Mouse (Mus musculus) kidney, embryonic 16.5 days (tissue): ENCODE measurements around the gene Carns1. TPM values are rescaled to one million over a fixed set of nuclear protein-coding genes. Genes with fewer than 3 reads are reported as not detected.

Source experiments
- ATAC-seq: fragments of 200-750 bp; cut with Nextera tagmentation; 2 replicates; pipeline ENCODE4 v1.8.0; 2017; ENCODE audit warnings: moderate TSS enrichment; ENCODE audit not compliant: low FRiP score, low TSS enrichment
- H3K27ac ChIP-seq: fragments of 300-500 bp; sonication (generic); 2 replicates; pipeline ENCODE4 v1.5.1; 2014; ENCODE audit warnings: low read length
- H3K27me3 ChIP-seq: fragments of 300-500 bp; sonication (generic); 2 replicates; pipeline ENCODE4 v1.6.1; 2014; ENCODE audit warnings: low read length, control low read depth, mixed read lengths; ENCODE audit not compliant: insufficient read depth
- H3K36me3 ChIP-seq: fragments of 300-500 bp; sonication (generic); 2 replicates; pipeline ENCODE4 v1.6.1; 2014; ENCODE audit warnings: low read length, control low read depth, mixed read lengths; ENCODE audit not compliant: insufficient read depth
- H3K4me1 ChIP-seq: fragments of 300-500 bp; sonication (generic); 2 replicates; pipeline ENCODE4 v1.6.1; 2014; ENCODE audit warnings: low read length, control low read depth, mixed read lengths; ENCODE audit not compliant: insufficient read depth
- H3K4me2 ChIP-seq: fragments of 300-500 bp; sonication (generic); replicated peaks from 2 replicates; pipeline ENCODE4 v1.6.1; 2014; ENCODE audit warnings: low read depth, low read length
- H3K4me3 ChIP-seq: fragments of 300-500 bp; sonication (generic); 2 replicates; pipeline ENCODE4 v1.5.1; 2014; ENCODE audit warnings: mild to moderate bottlenecking, low read length
- H3K9ac ChIP-seq: fragments of 300-500 bp; sonication (generic); replicated peaks from 2 replicates; pipeline ENCODE4 v1.6.1; 2014; ENCODE audit warnings: low read length
- H3K9me3 ChIP-seq: fragments of 300-500 bp; sonication (generic); 2 replicates; pipeline ENCODE4 v1.6.1; 2016; ENCODE audit warnings: low read length, control low read depth
- WGBS: fragments of 180-500 bp; shearing (Covaris S2); extraction: QIAGEN DNeasy Blood & Tissue Kit; methylation state at CpG from one replicate; pipeline ENCODE4 v1.1.7; 2014; 5-methylcytosine and 5-hydroxymethylcytosine counted together
- polyA plus RNA-seq: library from polyadenylated mRNA; unstranded; fragments of >200 nt; fragmentation: Nextera tagmentation; extraction: Ambion mirVana; gene quantifications from 2 replicates; pipeline ENCODE4 v1.2.1, GENCODE M21; 2015

Carns1 gene
- polyA plus RNA-seq, 1 experiment from 2014 or later = 2.9 TPM

- H3K27ac ChIP-seq = peak overlapping the region; percentile 54; the same call in 1 of the 2 replicates
- 0 out of 2 replicates have a peak, but pooled peaks have one; percentile 21 for ATAC-seq
Observed at GRCm38 (mm10) chr19:4163543-4163887, 11.8 kb downstream of the Carns1 start.

GRCm38 (mm10) chr19:4162646-4163542, 12.4 kb downstream of the Carns1 start, which contains the start of gene Rps6kb2:
Rps6kb2 (minus strand) TSS chr19:4163354.
- WGBS = 5% methylated on average over 42 of the region's 42 CpGs
- ATAC-seq = peak; percentile 85
- peak within 1 kb of the TSS; percentile 54; the same call in 1 of the 2 replicates for H3K27ac ChIP-seq
- H3K4me3 ChIP-seq = peak within 1 kb of the TSS; percentile 73
- peak within 1 kb of the TSS; percentile 80 for H3K9ac ChIP-seq
- H3K27me3 ChIP-seq = no peaks in the 10 kb centered on the region
- no peaks in the 10 kb centered on the region for H3K9me3 ChIP-seq
- H3K4me2 ChIP-seq = peak within 1 kb of the TSS; percentile 92
- peaks cover 10% of the 10 kb centered on the region for H3K4me1 ChIP-seq
- H3K36me3 ChIP-seq = peaks cover 28% of the 10 kb centered on the region

More at GRCm38 (mm10) chr19:4163543-4163887, 11.8 kb downstream of the Carns1 start:
- H3K9ac ChIP-seq = peak overlapping the region; percentile 67
- no peaks in the 10 kb centered on the region for H3K27me3 ChIP-seq
- H3K4me3 ChIP-seq = peak overlapping the region; percentile 73
- H3K9me3 ChIP-seq = no peaks in the 10 kb centered on the region
- peaks cover 22% of the 10 kb centered on the region for H3K36me3 ChIP-seq
- H3K4me1 ChIP-seq = peaks cover 10% of the 10 kb centered on the region
- H3K4me2 ChIP-seq = peak overlapping the region; percentile 92
- 35% methylated on average over 4 of the region's 4 CpGs for WGBS

DNA sequence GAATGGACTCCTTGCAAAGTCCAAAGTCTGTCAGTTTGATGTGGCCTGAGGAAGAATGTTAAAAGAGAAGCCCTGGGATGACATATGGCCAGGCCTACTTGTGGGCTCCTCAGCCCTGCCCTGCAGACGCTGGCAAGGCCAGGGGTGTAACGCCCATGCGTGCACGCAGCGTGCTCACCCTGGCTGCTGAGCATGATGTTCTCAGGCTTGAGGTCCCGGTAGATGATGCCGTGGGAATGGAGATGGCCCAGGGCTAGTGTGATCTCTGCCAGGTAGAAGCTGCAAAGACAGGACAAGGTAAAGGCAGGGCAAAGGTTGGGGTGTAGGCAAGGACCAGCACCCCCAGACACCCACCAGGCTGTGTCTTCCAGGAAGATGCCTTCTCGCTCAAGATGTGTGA, 16.2 kb downstream of the Carns1 start:
- H3K4me1 ChIP-seq = peaks cover 18% of the 10 kb centered on the region
- H3K27me3 ChIP-seq = no peaks in the 10 kb centered on the region
- no peaks in the 10 kb centered on the region for H3K9me3 ChIP-seq
- WGBS = 95% methylated on average over 8 of the region's 8 CpGs
- peaks cover 44% of the 10 kb centered on the region for H3K36me3 ChIP-seq
- H3K4me3 ChIP-seq = no peak overlapping the region
- no peak for ATAC-seq
- H3K9ac ChIP-seq = no peak overlapping the region
- H3K27ac ChIP-seq = no peak overlapping the region
- H3K4me2 ChIP-seq = no peak overlapping the region

DNA sequence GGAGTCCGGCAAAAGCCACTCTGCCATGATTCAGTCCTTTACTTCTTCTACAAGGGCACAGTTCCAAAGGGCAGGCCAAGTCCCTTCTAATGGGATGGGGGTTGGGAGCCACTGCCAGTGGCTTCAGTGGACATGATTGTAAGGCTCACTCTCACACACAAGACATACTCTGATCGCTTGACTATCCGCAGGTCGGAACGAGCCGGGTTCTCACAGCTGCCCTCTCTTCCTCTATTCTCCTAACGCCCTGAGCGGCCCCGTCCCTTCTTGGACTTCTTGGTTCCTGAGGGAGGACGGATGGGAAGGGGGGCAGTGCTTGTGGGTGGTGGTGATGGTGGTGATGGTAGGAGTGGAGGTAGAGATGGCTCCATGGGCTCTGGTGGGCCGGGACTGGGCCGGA, 18.5 kb downstream of the Carns1 start:
- peaks cover 9% of the 10 kb centered on the region; the same call in 1 of the 2 replicates for H3K4me1 ChIP-seq
- 93% methylated on average over 12 of the region's 12 CpGs for WGBS
- no peak for ATAC-seq
- H3K9me3 ChIP-seq = no peaks in the 10 kb centered on the region
- no peaks in the 10 kb centered on the region for H3K27me3 ChIP-seq
- H3K27ac ChIP-seq = no peak overlapping the region
- H3K4me3 ChIP-seq = no peak overlapping the region
- peaks cover 52% of the 10 kb centered on the region for H3K36me3 ChIP-seq
- H3K9ac ChIP-seq = no peak overlapping the region
- H3K4me2 ChIP-seq = no peak overlapping the region

- Histone ChIP-seq H3K4me2 (no peak overlapping the region), H3K4me1 (peaks cover 9% of the 10 kb centered on the region; the same call in 1 of the 2 replicates), H3K36me3 (peaks cover 49% of the 10 kb centered on the region), H3K27me3 (no peaks in the 10 kb centered on the region), H3K9me3 (no peaks in the 10 kb centered on the region), H3K9ac (no peak overlapping the region), H3K4me3 (no peak overlapping the region), H3K27ac (peak overlapping the region; percentile 58)
- 63% methylated on average over 20 of the region's 20 CpGs for WGBS
- 0 out of 2 replicates have a peak, but pooled peaks have one; percentile 5 for ATAC-seq
Observed at GRCm38 (mm10) chr19:4156073-4156579, 19.2 kb downstream of the Carns1 start.

- Histone ChIP-seq H3K4me2 (no peak overlapping the region), H3K27ac (peak overlapping the region; percentile 58), H3K4me3 (no peak overlapping the region), H3K9ac (0 out of 2 replicates have a peak overlapping the region, but pooled peaks have one; percentile 19), H3K4me1 (peaks cover 11% of the 10 kb centered on the region), H3K27me3 (no peaks in the 10 kb centered on the region), H3K9me3 (no peaks in the 10 kb centered on the region), H3K36me3 (peaks cover 50% of the 10 kb centered on the region)
- WGBS = 46% methylated on average over 6 of the region's 6 CpGs
- peak; percentile 43; the same call in 1 of the 2 replicates for ATAC-seq
Observed at GRCm38 (mm10) chr19:4155223-4156072, 19.8 kb downstream of the Carns1 start.

- Histone ChIP-seq H3K27me3 (no peaks in the 10 kb centered on the region), H3K27ac (0 out of 2 replicates have a peak overlapping the region, but pooled peaks have one; percentile 21), H3K9ac (0 out of 2 replicates have a peak overlapping the region, but pooled peaks have one; percentile 19), H3K9me3 (no peaks in the 10 kb centered on the region), H3K4me1 (peaks cover 19% of the 10 kb centered on the region), H3K36me3 (peaks cover 49% of the 10 kb centered on the region), H3K4me3 (no peak overlapping the region), H3K4me2 (no peak overlapping the region)
- WGBS = 74% methylated on average over 13 of the region's 13 CpGs
- ATAC-seq = no peak
Observed at GRCm38 (mm10) chr19:4154437-4155222, 20.6 kb downstream of the Carns1 start.

DNA sequence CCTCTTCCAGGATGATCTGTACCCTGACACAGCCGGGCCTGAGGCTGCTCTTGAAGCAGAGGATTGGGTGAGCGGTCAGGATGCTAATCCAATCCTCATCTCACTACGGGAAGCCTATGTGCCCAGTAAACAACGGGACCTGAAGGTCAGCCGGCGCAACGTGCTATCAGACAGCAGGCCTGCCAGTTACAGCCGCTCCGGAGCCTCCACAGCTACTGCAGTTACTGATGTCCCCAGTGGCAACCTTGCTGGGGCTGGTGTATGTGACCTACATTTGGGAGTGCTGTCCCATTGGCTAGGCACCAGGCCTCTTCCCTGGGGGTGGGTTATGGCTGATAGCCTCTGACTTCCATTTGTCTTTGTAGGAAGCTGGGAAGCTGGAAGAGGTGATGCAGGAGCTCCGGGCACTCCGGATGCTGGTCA, 22.0 kb downstream of the Carns1 start, which contains the start of gene Ptprcap:
Ptprcap (plus strand) TSS at position 373 of the 423 bp plus-strand sequence.
- Histone ChIP-seq H3K9ac (no peak within 1 kb of the TSS), H3K27me3 (no peaks in the 10 kb centered on the region), H3K36me3 (peaks cover 35% of the 10 kb centered on the region), H3K27ac (no peak within 1 kb of the TSS), H3K4me3 (no peak within 1 kb of the TSS), H3K4me1 (peaks cover 28% of the 10 kb centered on the region), H3K9me3 (no peaks in the 10 kb centered on the region), H3K4me2 (no peak within 1 kb of the TSS)
- WGBS = 79% methylated on average over 11 of the region's 11 CpGs
- no peak for ATAC-seq
